8 mouse cellular contexts compared by ENCODE assay signal in genomic region chr7:65693301-65693821, GRCm38 (mm10). TPM values are rescaled to one million over a fixed set of nuclear protein-coding genes. Genes with fewer than 3 reads are reported as not detected.
DNase-seq lines count a peak whose midpoint lies in the region; ATAC-seq and TF ChIP-seq lines count a peak whose summit lies in the region.

No protein-coding gene starts in this region.

- H3K9me3 ChIP-seq in hindbrain, embryonic 12.5 days (replicated peaks): no peaks in the 10 kb centered on the region
- no peaks in the 10 kb centered on the region for H3K9me3 ChIP-seq in lung, postnatal 0 days (ENCODE audit: low read length)

- peaks cover 27% of the 10 kb centered on the region for H3K36me3 ChIP-seq in hindbrain, embryonic 12.5 days
- H3K36me3 ChIP-seq in lung, postnatal 0 days (ENCODE audit: insufficient read depth, low read length): peaks cover 8% of the 10 kb centered on the region; the same call in 1 of the 2 replicates

- H3K4me1 ChIP-seq in hindbrain, embryonic 12.5 days: peaks cover 13% of the 10 kb centered on the region
- peaks cover 4% of the 10 kb centered on the region; the same call in 1 of the 2 replicates for H3K4me1 ChIP-seq in lung, postnatal 0 days (ENCODE audit: insufficient read depth, low read depth, low read length)

- DNase-seq in NIH3T3 (ENCODE audit: low read depth): peak; percentile 90
- peak; percentile 89 for DNase-seq in cerebellum, adult 9-11 months
- DNase-seq in frontal cortex, postnatal 10 days (ENCODE audit: low spot score in 2 of 2): peak; percentile 75 to 87
- DNase-seq in layer of hippocampus, postnatal 10 days (ENCODE audit: low spot score in 2 of 2): peak; percentile 91 to 94
- peak; percentile 86 for DNase-seq in lung, postnatal 0 days (ENCODE audit: low spot score)
- DNase-seq in ovary, postnatal 10 days (ENCODE audit: low spot score): peak; percentile 81
- peak; percentile 91 for DNase-seq in thymus, postnatal 0 days (ENCODE audit: low spot score)

- H3K4me2 ChIP-seq in hindbrain, embryonic 12.5 days (replicated peaks): peak overlapping the region; percentile 63
- H3K4me2 ChIP-seq in lung, postnatal 0 days (replicated peaks; ENCODE audit: low read depth, low read length): peak overlapping the region; percentile 84

- H3K4me3 ChIP-seq in hindbrain, embryonic 12.5 days: peak overlapping the region; percentile 65
- H3K4me3 ChIP-seq in lung, postnatal 0 days (ENCODE audit: low read depth, low read length): peak overlapping the region; percentile 80

- peak; percentile 97 for ATAC-seq in hindbrain, embryonic 12.5 days (ENCODE audit: low FRiP score)
- peak; percentile 96 for ATAC-seq in lung, postnatal 0 days

- WGBS in hindbrain, embryonic 12.5 days: 0% methylated on average over 52 of the region's 52 CpGs
- WGBS in lung, postnatal 0 days: under 1% methylated on average over 46 of the region's 52 CpGs

- H3K9ac ChIP-seq in hindbrain, embryonic 12.5 days: peak overlapping the region; percentile 70
- H3K9ac ChIP-seq in lung, postnatal 0 days (replicated peaks; ENCODE audit: low read depth): peak overlapping the region; percentile 80

- no peak for TF ChIP-seq EP300 in lung, postnatal 0 days (IDR thresholded peaks at IDR 0.05)

- peak overlapping the region; percentile 73 for H3K27ac ChIP-seq in hindbrain, embryonic 12.5 days
- peak overlapping the region; percentile 82 for H3K27ac ChIP-seq in lung, postnatal 0 days (ENCODE audit: low read length)

- H3K27me3 ChIP-seq in hindbrain, embryonic 12.5 days: no peaks in the 10 kb centered on the region
- H3K27me3 ChIP-seq in lung, postnatal 0 days (replicated peaks; ENCODE audit: insufficient read depth, low read length): no peaks in the 10 kb centered on the region

- TF ChIP-seq CTCF in lung, postnatal 0 days (IDR thresholded peaks at IDR 0.05): peak; percentile 3; the same call in 1 of the 2 replicates

RNA-seq across cellular contexts. Expression of gene Tm2d3, which starts 2.4 kb away (rescaled TPM):
- 61.5 and 71.8 TPM in 2 replicates for polyA plus RNA-seq in hindbrain, embryonic 12.5 days (2016; fragmentation: Nextera tagmentation; extraction: Ambion mirVana)
- 10 to 100 TPM; 29.5 to 30.4 TPM for total RNA-seq in layer of hippocampus, postnatal 10 days (2021)
- polyA plus RNA-seq in lung, postnatal 0 days (2015; fragmentation: Nextera tagmentation; extraction: Ambion mirVana): 65.4 and 69.8 TPM in 2 replicates
- 63.2 and 69.0 TPM in 2 replicates for polyA plus RNA-seq in thymus, postnatal 0 days (2015; fragmentation: Nextera tagmentation; extraction: Ambion mirVana)

RNA-seq across cellular contexts. Expression of gene Tarsl2, which starts 48.7 kb away (rescaled TPM):
- 14.6 and 15.8 TPM in 2 replicates for polyA plus RNA-seq in hindbrain, embryonic 12.5 days (2016; fragmentation: Nextera tagmentation; extraction: Ambion mirVana)
- total RNA-seq in layer of hippocampus, postnatal 10 days (2021): 10 to 100 TPM; 40.7 to 40.8 TPM
- polyA plus RNA-seq in lung, postnatal 0 days (2015; fragmentation: Nextera tagmentation; extraction: Ambion mirVana): 3.3 and 3.7 TPM in 2 replicates
- polyA plus RNA-seq in thymus, postnatal 0 days (2015; fragmentation: Nextera tagmentation; extraction: Ambion mirVana): 4.0 TPM in 2 replicates

Comparison
In these comparisons a context has a peak if more than half of its experiments do, and no peak if none do; other contexts are left out.
1. Peak in every context shown above with its lines: DNase-seq, ATAC-seq, H3K4me3 ChIP-seq and H3K27ac ChIP-seq.